Comparison of ENCODE assay signal across 24 mouse cellular contexts in the genomic region with DNA sequence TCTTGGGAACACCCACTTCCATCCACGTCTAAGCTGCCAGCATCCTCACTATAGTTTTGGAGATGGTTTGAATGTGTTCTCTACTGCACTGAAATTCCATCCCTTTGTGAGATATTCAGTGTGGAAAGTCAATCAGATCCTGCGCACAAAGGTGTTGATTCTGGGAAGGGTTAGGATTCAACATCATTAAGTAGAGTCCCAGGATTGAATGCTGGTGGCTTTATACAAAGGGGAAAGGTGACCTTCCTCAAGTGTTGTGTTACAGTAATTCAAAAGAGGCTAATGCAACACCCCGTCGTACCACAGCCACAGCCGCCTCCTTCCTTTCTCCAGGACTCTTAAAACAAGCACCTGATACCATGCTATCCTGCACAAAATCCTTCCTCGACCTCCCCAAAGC. TPM values are rescaled to one million over a fixed set of nuclear protein-coding genes. Genes with fewer than 3 reads are reported as not detected.
DNase-seq lines count a peak whose midpoint lies in the region; ATAC-seq lines count a peak whose summit lies in the region.
"Had no signal": no experiment of that assay in that cellular context is flagged by ENCODE, and none has a peak within 500 bp of the region (broad histone marks: within the 10 kb centered on the region; RNA-seq: fewer than 3 reads in every experiment).

No protein-coding gene starts in this region.

- WGBS in kidney, embryonic 15.5 days: 81% methylated on average over 6 of the region's 6 CpGs
- 82% methylated on average over 6 of the region's 6 CpGs for WGBS in heart, embryonic 10.5 days

- peaks cover 13% of the 10 kb centered on the region for H3K4me1 ChIP-seq in kidney, embryonic 15.5 days
- H3K4me1 ChIP-seq in heart, embryonic 10.5 days: peaks cover 19% of the 10 kb centered on the region

- H3K4me2 ChIP-seq in kidney, embryonic 15.5 days: no peak overlapping the region

- peak; percentile 52 for DNase-seq in ES-CJ7 (ENCODE audit: low read depth, low spot score)
- peak; percentile 55 for DNase-seq in R1 (ENCODE audit: low read depth, low spot score)
- DNase-seq in ZHBTc4 (ENCODE audit: low read depth, low spot score): peak; percentile 55
- DNase-seq in left cerebral cortex, adult 11 months (ENCODE audit: low spot score): no peak
- DNase-seq in heart, embryonic 10.5 days (ENCODE audit: low spot score): no peak
- DNase-seq: adrenal gland, adult 2 months; adrenal gland, adult 8-10 months; adrenal gland, postnatal 10 days; adrenal gland, postnatal 14 days; adrenal gland, postnatal 25 days; adrenal gland, postnatal 36 days; B cell, adult 2 months; cerebellum, adult 11 months; cerebellum, adult 11-12 months; cerebellum, adult 18-20 months; cerebellum, adult 2 months; cerebellum, adult 8-10 months; cerebellum, adult 9-10 months had no signal

- H3K27ac ChIP-seq in kidney, embryonic 15.5 days: no peak overlapping the region
- H3K27ac ChIP-seq in heart, embryonic 10.5 days: no peak overlapping the region

- no peak overlapping the region for H3K9ac ChIP-seq in kidney, embryonic 15.5 days

- peaks cover 43% of the 10 kb centered on the region for H3K36me3 ChIP-seq in kidney, embryonic 15.5 days
- H3K36me3 ChIP-seq in heart, embryonic 10.5 days: peaks cover 31% of the 10 kb centered on the region

- ATAC-seq in kidney, embryonic 15.5 days (replicated peaks; ENCODE audit: low FRiP score): no peak
- ATAC-seq: activated CD4-positive, CD25-positive, alpha-beta regulatory T cell, adult 4 months; CD4-positive, CD25-positive, alpha-beta regulatory T cell, adult 4 months; Patski had no signal

- H3K27me3 ChIP-seq in kidney, embryonic 15.5 days: no peaks in the 10 kb centered on the region
- no peaks in the 10 kb centered on the region for H3K27me3 ChIP-seq in heart, embryonic 10.5 days (ENCODE audit: insufficient read depth, poor library complexity, severe bottlenecking)
- H3K27me3 ChIP-seq: CH12.LX, Patski had no signal

- H3K9me3 ChIP-seq in kidney, embryonic 15.5 days (replicated peaks): no peaks in the 10 kb centered on the region
- H3K9me3 ChIP-seq in heart, embryonic 10.5 days: no peaks in the 10 kb centered on the region
- H3K9me3 ChIP-seq: G1E had no signal

- no peak overlapping the region for H3K4me3 ChIP-seq in kidney, embryonic 15.5 days (replicated peaks)
- H3K4me3 ChIP-seq in heart, embryonic 10.5 days: no peak overlapping the region

RNA-seq across cellular contexts. Expression of a gene that starts 5.3 kb away (rescaled TPM):
- polyA plus RNA-seq in kidney, embryonic 15.5 days (2015; fragmentation: Nextera tagmentation; extraction: Ambion mirVana): 21.6 and 22.5 TPM in 2 replicates
- 20.0 and 23.2 TPM in 2 replicates for polyA plus RNA-seq in heart, embryonic 10.5 days (2016; fragmentation: Nextera tagmentation; extraction: Ambion mirVana)

RNA-seq across cellular contexts. Expression of a gene that starts 49.6 kb away (rescaled TPM):
- polyA plus RNA-seq in kidney, embryonic 15.5 days (2015; fragmentation: Nextera tagmentation; extraction: Ambion mirVana): 3.9 and 4.0 TPM in 2 replicates
- 0.31 and 0.40 TPM in 2 replicates for polyA plus RNA-seq in heart, embryonic 10.5 days (2016; fragmentation: Nextera tagmentation; extraction: Ambion mirVana)

RNA-seq across cellular contexts. Expression of a gene that starts 54.4 kb away (rescaled TPM):
- polyA plus RNA-seq in kidney, embryonic 15.5 days (2015; fragmentation: Nextera tagmentation; extraction: Ambion mirVana): 245 and 252 TPM in 2 replicates
- 170 and 220 TPM in 2 replicates for polyA plus RNA-seq in heart, embryonic 10.5 days (2016; fragmentation: Nextera tagmentation; extraction: Ambion mirVana)

Comparison
In these comparisons a context has a peak if more than half of its experiments do, and no peak if none do; other contexts are left out.
1. DNase-seq: peak in ES-CJ7 (single experiment), R1 (single experiment) and ZHBTc4 (single experiment); none in left cerebral cortex, adult 11 months (single experiment) and heart, embryonic 10.5 days (single experiment).